Mouse (Mus musculus) C2C12 (cell line): ENCODE measurements at regions not wholly inside any gene's neighbourhood (a gene's known extent, or its start where the extent isn't known, plus 50 kb on each side); places are given as distances from the start of the nearest gene placed in this dataset.

Source experiments
- H3K27me3 ChIP-seq: one replicate; pipeline ENCODE4 v1.6.1; 2011; ENCODE audit not compliant: control insufficient read depth, insufficient read depth, insufficient read length
- H3K36me3 ChIP-seq: one replicate; pipeline ENCODE4 v1.6.1; 2011; ENCODE audit not compliant: control insufficient read depth, insufficient read depth
- H3K4me3 ChIP-seq: one replicate; pipeline ENCODE4 v1.5.1; 2011; ENCODE audit warnings: mild to moderate bottlenecking, control low read depth; ENCODE audit not compliant: poor library complexity, insufficient read depth, severe bottlenecking
- H3K79me2 ChIP-seq: one replicate; pipeline ENCODE4 v1.6.1; 2011; ENCODE audit not compliant: control insufficient read depth, insufficient read depth
- H3K79me3 ChIP-seq: one replicate; pipeline ENCODE4 v1.6.1; 2011; ENCODE audit warnings: low read depth, control low read depth
- H3ac ChIP-seq: one replicate; pipeline ENCODE3; 2011; ENCODE audit warnings: low read depth; ENCODE audit not compliant: control insufficient read depth, insufficient read length
- CEBPB ChIP-seq: IDR thresholded peaks from one replicate; pipeline ENCODE4 v1.6.1; 2011; ENCODE audit warnings: low read depth, mild to moderate bottlenecking, control low read depth, moderate library complexity
- CTCF ChIP-seq: IDR thresholded peaks from one replicate; pipeline ENCODE4 v1.5.1; 2011; ENCODE audit not compliant: control insufficient read depth, insufficient read depth, insufficient read length
- FOSL1 ChIP-seq: IDR thresholded peaks from one replicate; pipeline ENCODE4 v1.8.0; 2011; ENCODE audit warnings: mild to moderate bottlenecking, low read length; ENCODE audit not compliant: poor library complexity, insufficient read depth, severe bottlenecking
- MAX ChIP-seq: IDR thresholded peaks from one replicate; pipeline ENCODE4 v1.6.1; 2011; ENCODE audit warnings: mild to moderate bottlenecking, control low read depth
- MYOD1 ChIP-seq: IDR thresholded peaks from one replicate; pipeline ENCODE4 v1.6.1; 2011; ENCODE audit warnings: low read depth; ENCODE audit not compliant: control insufficient read depth, insufficient read length
- MYOG ChIP-seq: IDR thresholded peaks from one replicate; pipeline ENCODE4 v1.6.1; 2011; ENCODE audit not compliant: control insufficient read depth, insufficient read length; ENCODE audit errors: extremely low read depth
- USF1 ChIP-seq: IDR thresholded peaks from one replicate; pipeline ENCODE4 v1.6.1; 2011; ENCODE audit warnings: low read depth, mild to moderate bottlenecking, control low read depth, moderate library complexity

- H3K36me3 ChIP-seq: no peaks in the 10 kb centered on the region
- no peak overlapping the region for H3ac ChIP-seq
- TF ChIP-seq FOSL1 (no peak), CEBPB (no peak), MAX (no peak), USF1 (no peak), MYOG (no peak)
- H3K4me3 ChIP-seq: no peak overlapping the region
- no peaks in the 10 kb centered on the region for H3K79me2 ChIP-seq
- no peaks in the 10 kb centered on the region for H3K27me3 ChIP-seq
- no peaks in the 10 kb centered on the region for H3K79me3 ChIP-seq
Observed at GRCm38 (mm10) chr13:78802838-78803124, 603.2 kb upstream of the Nr2f1 start.

GRCm38 (mm10) chr13:78802011-78802837 lies 602.7 kb upstream of the Nr2f1 start:
- Histone ChIP-seq H3ac (no peak overlapping the region), H3K79me2 (no peaks in the 10 kb centered on the region), H3K36me3 (no peaks in the 10 kb centered on the region), H3K27me3 (no peaks in the 10 kb centered on the region), H3K79me3 (no peaks in the 10 kb centered on the region), H3K4me3 (no peak overlapping the region)
- TF ChIP-seq MYOD1 (no peak), MYOG (no peak), MAX (no peak), CTCF (no peak), USF1 (no peak), FOSL1 (no peak), CEBPB (no peak)

GRCm38 (mm10) chr13:78799641-78800040 lies 600.1 kb upstream of the Nr2f1 start:
- H3K36me3 ChIP-seq: no peaks in the 10 kb centered on the region
- H3ac ChIP-seq: no peak overlapping the region
- no peak overlapping the region for H3K4me3 ChIP-seq
- H3K79me2 ChIP-seq: no peaks in the 10 kb centered on the region
- no peak for TF ChIP-seq FOSL1
- TF ChIP-seq MYOD1: no peak
- no peak for TF ChIP-seq MAX
- no peak for TF ChIP-seq USF1
- TF ChIP-seq CEBPB: no peak
- TF ChIP-seq MYOG: no peak
- no peak for TF ChIP-seq CTCF
- H3K27me3 ChIP-seq: no peaks in the 10 kb centered on the region
- no peaks in the 10 kb centered on the region for H3K79me3 ChIP-seq

GRCm38 (mm10) chr13:78795228-78795627 lies 595.7 kb upstream of the Nr2f1 start:
- Histone ChIP-seq H3K36me3 (no peaks in the 10 kb centered on the region), H3ac (no peak overlapping the region), H3K4me3 (no peak overlapping the region), H3K79me2 (no peaks in the 10 kb centered on the region), H3K79me3 (no peaks in the 10 kb centered on the region), H3K27me3 (no peaks in the 10 kb centered on the region)
- TF ChIP-seq MYOD1 (no peak), MAX (no peak), MYOG (no peak), FOSL1 (no peak), CEBPB (no peak), USF1 (no peak), CTCF (no peak)

DNA sequence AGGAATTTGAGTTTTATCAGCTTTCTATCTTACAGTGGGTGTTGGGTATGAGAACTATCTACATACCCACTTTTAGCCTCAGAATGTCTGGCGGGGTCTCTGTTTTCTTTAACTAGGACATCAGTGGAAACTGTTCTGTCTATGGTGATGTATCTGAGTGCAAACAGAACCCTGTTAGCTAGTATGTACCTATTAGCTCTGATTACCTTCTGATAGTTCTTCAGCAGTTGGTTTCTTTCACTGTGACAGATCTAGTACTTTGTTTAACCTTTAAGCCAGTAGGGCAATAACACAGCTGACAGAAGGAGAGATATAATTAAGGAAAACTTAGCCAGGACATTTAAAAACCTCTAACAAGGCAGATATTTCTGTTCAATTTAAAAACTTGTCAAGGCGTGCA lies 584.7 kb upstream of the Nr2f1 start:
- H3K79me2 ChIP-seq: no peaks in the 10 kb centered on the region
- no peaks in the 10 kb centered on the region for H3K27me3 ChIP-seq
- no peak overlapping the region for H3ac ChIP-seq
- H3K4me3 ChIP-seq: no peak overlapping the region
- no peaks in the 10 kb centered on the region for H3K36me3 ChIP-seq
- no peak for TF ChIP-seq MAX
- no peak for TF ChIP-seq MYOD1
- no peak for TF ChIP-seq FOSL1
- no peaks in the 10 kb centered on the region for H3K79me3 ChIP-seq

GRCm38 (mm10) chr13:78783591-78784240 lies 584.2 kb upstream of the Nr2f1 start:
- TF ChIP-seq MYOG: no peak
- TF ChIP-seq USF1: no peak
- TF ChIP-seq MYOD1: no peak
- no peak for TF ChIP-seq CEBPB
- no peak for TF ChIP-seq CTCF
- TF ChIP-seq FOSL1: no peak
- no peak for TF ChIP-seq MAX
- H3K27me3 ChIP-seq: no peaks in the 10 kb centered on the region
- no peak overlapping the region for H3K4me3 ChIP-seq

More at GRCm38 (mm10) chr13:78783591-78784240, 584.2 kb upstream of the Nr2f1 start:
- Histone ChIP-seq H3K79me3 (no peaks in the 10 kb centered on the region), H3K36me3 (no peaks in the 10 kb centered on the region), H3K79me2 (no peaks in the 10 kb centered on the region), H3ac (no peak overlapping the region)
